Mouse (Mus musculus) stomach, postnatal 0 days (tissue): ENCODE measurements at regions not wholly inside any gene's neighbourhood (a gene's known extent, or its start where the extent isn't known, plus 50 kb on each side); places are given as distances from the start of the nearest gene placed in this dataset.

Source experiments
- CTCF ChIP-seq: IDR thresholded peaks from 2 replicates; pipeline ENCODE4 v1.5.1; 2016; ENCODE audit warnings: antibody characterized with exemption, low read depth, mild to moderate bottlenecking, moderate library complexity
- EP300 ChIP-seq: optimal IDR thresholded peaks from 2 replicates; pipeline ENCODE3; 2016; ENCODE audit warnings: antibody characterized with exemption

GRCm38 (mm10) chr8:8326066-8326834, 334.8 kb downstream of the Efnb2 start:
- no peak for TF ChIP-seq CTCF
- TF ChIP-seq EP300, result no peak
